Mouse (Mus musculus): Measurements from ENCODE around the gene Ncoa5.

Ncoa5 gene

DNA sequence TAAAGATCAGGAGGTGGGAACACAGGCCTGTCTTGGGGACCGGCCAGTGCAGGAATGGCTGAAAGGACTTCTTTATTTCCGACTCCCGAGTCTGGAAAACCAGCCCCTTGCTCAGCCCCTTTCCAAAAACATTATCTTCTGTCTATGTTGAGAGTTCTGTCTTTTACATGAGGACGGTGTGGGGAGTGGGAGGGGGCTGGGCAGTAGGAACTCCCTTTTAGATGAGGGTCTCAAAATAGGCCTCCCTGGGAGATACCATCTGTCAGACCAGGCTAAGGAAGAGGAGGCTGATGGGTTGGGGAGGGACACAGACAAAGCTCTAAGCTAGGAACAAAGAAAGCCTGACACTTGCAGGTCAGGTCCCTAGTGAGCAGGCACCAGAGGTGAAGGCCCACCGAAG, 14.4 kb upstream of the Ncoa5 start:
- no peak for DNase-seq

DNA sequence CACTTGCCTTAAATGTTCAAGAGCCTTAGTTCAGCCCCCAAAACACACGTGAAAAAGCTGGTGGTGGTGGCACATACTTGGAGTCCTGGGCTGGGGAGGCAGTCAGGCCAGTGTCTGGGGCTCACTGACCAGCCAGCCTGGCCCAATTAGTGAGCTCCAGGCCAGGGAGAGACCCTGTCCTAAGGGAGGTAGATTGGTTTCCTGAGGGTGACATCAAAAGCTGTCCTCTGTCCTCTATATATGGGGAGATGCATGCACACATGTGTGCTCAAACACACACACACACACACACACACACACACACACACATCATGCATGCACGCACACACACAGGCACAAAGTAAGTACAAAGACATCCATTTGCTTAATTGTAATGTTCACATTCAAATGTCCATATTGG, 9.1 kb upstream of the Ncoa5 start:
- no peak for DNase-seq

DNA sequence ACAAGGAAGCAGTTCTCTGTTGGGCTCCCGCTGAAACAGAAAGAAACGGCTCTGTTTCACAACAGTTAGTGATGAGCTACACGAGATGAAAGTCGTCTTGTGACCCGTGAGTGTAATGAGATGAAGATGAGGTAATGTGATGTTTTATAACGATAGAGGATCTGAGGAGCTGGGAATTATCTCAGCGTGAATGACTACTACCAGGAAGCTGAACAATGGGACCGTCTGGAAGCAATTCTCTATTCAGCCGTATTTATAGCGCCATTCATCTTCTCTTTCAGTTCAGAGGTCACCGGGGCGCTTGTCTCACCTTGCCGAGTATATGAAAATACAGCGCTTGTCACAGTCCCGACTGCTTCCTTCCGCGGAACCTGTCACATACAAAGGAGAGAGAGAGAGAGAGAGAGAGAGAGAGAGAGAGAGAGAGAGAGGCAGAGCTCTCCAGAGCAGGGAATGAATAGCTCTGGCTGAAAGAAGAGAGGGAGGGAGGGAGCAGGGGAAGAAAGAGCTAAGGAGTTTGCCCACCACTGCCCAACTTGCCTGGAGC, 8.5 kb upstream of the Ncoa5 start:
- no peak for DNase-seq

DNA sequence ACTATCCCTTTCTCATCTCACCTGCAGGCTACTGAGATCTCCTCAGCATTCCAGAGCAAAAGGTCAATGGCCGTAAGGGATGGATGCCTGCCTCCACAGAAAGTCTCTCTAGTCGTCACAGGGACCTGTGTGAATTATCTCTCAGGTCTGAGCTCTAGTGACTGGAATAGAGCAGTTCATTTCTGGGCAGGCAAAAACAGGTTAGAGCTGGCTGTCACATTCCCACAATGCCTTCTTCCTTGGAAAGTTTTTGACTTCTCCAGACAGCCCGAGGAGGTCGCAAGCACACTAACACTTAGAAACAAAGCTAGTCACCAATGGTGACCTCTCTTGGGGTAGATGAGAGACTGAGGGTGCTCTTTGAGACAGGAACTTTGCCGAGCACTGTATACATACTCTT, 7.5 kb upstream of the Ncoa5 start:
- no peak for DNase-seq

DNA sequence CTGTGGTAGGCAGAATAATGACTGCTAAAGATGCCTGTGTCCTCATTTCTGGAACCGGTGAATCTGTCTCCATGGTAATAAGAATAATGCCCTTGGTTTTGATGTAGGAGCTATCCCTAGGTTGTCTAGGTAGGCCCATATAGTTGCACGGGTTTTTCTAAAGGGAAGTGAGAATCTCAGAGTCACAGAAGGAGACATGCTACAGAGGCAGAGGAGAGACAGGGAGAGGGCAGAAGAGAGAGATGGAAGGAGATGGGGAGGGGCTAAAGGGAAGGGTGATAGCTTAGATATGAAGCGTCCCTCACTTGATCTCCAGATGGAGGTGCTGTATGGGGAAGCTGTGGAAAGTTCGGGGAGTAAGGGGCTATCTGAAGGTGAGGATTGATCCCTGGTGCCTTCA, 2.7 kb upstream of the Ncoa5 start:
- DNase-seq = no peak

DNA sequence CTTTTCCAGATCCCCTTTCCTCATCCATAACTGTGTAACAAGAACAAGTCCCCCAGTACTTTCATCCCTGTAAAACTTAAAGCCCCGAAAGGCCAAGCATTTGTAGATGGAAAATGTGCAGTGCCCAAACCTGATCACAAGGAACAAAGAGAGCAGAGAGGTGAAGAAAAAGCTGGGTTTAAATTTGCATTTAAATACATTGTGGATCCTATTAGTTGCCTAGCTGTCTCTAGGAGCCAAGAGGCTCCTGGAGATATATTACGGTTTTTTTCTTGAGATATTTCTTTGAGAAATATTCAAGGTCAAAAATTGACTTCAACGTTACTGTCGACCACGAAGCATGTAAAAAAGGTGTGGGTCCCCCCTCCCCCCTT, 378 bp upstream of the Ncoa5 start:
- no peak for DNase-seq

DNA sequence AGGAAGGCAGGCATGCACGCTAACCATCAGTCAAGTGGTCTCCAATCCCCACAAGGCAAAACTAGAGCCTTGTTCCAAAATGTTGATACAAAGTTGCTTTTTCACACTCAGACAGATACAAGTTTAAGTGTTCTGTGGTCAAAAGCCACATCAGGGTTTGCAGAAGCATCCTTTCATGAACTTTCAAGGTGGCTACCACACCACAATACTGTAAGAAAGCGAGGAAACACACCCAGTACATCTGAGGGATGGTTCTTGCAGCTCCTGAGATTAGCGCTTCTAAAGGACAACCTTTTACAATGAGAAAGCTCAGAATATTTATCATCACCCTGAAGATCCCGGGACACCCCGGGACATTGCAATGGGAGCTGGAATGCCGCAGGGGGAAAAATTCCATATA, 1.4 kb downstream of the Ncoa5 start:
- DNase-seq = no peak

DNA sequence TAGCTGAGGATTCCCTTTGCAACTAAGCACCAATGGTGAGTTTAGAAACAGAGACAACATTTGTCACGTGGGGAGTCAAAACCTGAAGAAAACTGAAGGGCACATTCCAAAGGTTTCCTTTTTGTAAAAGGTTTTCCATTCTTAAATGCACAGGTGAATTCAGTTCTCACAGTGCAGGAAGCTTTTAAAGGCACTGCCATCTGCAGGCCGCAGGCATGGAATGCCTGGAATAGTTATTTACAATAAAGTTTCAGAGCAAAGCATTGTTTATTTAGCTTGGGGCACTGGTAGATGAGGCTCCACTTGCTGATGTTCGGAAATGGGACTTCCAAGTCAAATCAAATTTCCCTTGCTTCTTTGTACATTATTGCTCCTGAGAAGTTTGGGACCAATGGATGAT, 2.1 kb downstream of the Ncoa5 start:
- DNase-seq = peak; percentile 23

DNA sequence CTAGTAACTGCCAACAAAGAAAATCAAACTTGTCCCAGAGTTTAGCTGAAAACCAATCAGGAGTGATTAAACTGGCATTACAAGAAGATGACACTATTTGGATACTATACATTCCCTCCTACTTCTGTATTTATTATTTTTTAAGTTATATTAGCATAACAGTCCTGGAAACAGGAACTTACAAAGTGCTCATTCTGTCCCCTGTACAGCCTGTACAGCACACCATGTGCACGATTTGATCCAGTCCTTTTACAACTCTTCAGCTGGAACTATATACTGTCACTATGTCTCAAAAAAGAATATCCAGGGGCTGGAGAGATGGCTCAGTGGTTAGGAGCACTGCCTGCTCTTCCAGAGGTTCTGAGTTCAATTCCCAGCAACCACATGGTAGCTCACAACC, 7.5 kb downstream of the Ncoa5 start:
- no peak for DNase-seq

DNA sequence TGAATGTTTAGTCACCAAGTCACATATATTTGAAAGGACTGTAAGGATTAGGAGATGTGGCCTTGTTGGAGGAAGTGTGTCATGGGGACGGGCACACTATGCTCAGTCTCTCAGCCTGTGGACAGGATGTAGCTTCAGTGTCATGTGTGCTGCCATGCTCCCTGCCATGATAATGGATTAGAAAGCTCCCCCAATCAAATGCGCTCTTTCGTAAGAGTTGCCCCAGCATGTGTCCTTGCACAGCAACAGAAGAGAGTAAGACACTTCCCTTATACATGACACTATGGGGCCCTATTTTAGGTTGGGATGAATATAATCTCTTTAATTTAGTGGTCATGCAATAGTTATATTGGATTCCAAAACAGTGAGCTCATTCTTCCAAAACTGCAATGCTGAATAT, 14.2 kb downstream of the Ncoa5 start:
- no peak for DNase-seq

DNA sequence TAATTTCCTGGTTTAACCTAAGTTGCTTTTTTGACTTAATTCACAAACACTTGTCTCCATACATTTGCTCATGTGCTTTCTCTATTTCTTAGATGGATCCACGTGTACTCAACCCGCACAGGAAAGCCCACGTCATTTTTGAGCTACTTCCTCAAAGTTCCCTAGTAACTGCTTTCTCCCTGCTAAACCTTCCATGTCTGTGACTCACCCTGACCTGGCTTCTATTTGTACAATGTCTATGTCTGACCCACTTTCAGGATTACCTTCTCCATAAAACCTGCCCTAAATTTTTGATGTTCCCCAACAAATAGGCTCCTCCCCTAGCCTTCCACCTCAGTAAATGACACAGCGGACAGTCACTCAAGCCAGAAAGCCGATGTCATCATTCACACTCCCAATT, 19.7 kb downstream of the Ncoa5 start:
- no peak for DNase-seq

DNA sequence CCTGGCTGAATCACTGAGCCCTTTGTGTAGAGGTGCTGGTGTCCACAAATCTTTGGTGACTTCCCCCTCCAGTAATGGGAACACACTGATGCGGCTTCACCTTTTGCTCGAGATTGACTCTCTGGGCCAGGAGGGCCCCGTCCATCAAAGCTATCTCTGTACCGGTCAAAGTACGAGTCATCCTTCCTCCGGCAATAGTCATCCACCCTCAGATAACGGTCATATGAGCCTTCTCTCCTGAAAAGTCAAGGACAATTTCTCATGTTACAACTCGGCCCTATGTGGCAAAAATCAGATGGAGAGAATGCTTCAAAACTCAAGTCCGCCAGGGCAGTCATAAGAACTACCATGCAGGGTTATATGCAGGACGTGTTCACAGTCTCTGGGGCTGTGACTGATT, 24.3 kb downstream of the Ncoa5 start:
- no peak for DNase-seq

DNA sequence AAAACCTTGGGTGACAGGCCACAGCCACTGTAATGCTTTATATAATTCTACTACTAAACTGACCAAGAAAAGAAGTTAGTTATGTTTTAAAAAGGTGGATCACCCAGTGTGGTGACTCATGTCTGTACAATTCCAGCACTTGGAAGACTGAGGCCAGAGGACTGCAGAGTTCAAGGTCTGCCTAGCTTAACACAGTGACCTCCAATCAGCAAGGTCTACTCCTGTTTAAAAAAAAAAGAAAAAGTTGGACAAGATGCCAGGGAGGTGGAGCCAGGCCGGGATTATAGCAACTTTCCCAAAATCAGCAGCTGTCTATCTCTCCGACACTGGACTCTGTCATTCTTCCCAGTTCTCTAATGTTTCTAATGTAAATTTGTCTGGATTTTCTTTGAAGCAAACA, 25.1 kb downstream of the Ncoa5 start:
- DNase-seq = no peak

DNA sequence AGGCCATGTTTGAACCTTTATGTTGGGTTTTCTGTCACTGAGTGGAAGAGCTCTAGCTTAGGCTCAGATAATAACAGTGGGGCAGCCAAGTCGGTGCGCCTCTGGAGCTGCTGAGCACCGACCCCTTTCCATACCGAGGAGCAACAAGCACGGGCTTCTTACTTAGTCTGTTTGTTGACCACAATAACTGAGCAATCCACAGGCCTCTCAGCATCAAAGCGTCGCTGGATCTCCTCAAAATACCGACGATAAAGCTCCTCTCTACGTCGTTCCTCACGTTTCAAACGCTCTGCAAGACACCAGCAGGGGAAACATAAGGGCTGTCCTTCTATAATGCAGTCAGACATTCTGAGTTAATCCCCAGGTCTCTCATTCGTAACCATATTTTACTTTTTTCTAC, 25.5 kb downstream of the Ncoa5 start:
- no peak for DNase-seq

DNA sequence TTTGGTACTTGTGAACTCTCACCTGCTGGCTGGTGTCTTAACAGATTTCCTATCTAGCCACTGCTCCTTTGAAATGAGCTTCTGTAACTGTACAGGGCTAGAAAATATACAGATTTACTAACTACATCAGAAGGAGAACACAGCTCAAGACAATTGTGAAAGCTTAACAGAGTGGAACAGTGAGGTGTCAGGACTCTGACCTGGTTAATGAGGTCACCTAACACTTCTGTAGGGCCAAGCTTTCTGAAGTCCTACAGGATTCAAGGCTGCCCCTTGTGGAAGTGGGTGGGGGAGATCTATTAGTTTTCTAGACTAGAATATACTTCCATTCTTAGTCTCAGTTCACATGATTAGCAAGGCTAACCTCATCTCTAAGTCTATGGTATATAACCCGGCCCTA, 26.7 kb downstream of the Ncoa5 start:
- DNase-seq = no peak

DNA sequence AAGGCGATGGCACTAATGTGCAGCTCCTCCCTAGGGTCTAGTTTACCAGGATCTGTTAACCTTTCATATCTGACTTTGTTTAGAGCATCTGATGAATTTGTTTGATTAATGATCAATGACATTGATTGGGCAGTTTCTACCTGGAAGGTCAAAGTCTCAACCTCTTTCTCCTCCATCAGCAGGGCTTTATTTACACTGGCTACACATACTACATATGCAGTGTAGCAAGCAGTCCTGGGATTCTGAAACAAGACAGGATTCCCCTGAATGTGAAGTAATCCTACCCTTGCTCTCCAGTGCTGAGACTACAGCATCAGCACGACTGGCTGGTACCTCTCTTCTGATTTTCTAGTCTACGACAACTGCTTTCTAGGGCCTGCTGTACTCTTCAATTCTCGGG, 27.9 kb downstream of the Ncoa5 start:
- no peak for DNase-seq

DNA sequence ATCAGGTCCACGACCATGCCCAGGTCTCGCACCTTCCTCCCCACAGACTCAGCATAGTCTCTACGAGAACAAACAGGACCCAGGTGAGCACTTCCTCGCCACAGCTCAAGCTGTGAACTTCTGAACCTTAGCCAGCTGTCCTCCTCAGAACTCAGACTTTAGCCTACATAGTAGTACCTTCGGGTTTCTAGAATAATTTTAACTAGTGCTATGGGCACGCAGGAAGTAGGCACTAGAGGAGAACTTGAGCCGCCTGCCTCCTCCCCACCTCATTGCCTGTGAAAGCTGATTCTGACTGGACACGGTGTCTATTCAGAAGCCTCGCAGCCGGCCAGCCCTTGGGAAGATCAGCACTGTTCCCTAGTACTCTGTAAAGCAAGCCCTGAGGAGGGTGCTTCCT, 30.4 kb downstream of the Ncoa5 start:
- no peak for DNase-seq

DNA sequence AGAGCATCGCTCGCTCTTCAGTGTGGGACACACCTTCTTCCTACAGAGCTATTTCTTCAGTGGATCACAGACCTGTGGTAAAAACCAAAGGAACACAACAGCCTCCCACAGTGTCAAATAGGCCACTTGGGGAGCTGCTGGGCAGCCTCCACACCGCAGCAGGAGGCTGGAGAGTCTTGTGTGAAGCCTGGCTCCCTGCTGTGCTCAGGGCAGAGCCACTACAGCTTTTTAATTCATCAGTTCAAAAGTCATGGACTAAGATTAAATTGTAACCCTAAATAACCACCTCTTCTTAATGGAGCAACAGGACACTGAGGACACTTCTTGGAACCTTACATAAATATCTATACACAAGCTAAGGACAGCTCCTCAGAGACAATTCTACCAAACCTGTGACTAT, 31.6 kb downstream of the Ncoa5 start:
- DNase-seq = peak; percentile 26

DNA sequence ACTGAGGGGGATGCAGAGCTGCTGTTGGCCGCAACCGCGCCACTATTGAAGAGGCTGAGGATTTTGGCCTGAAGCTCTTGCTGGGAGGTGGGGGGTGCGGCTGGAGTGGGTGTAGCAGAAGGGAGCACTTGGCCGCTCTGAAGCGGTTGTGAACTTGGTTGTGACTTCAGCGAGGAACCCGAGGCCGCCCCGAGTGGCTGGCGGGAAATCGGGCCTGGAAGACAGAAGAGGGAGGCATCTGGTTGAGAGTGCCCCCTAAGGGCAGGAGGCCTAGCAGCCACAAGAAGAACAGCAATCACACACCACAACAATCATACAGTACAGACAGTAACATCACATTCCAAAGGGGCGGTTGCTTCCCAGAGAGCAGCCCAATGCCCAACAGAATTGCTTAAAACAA, 32.7 kb downstream of the Ncoa5 start:
- DNase-seq = no peak

DNA sequence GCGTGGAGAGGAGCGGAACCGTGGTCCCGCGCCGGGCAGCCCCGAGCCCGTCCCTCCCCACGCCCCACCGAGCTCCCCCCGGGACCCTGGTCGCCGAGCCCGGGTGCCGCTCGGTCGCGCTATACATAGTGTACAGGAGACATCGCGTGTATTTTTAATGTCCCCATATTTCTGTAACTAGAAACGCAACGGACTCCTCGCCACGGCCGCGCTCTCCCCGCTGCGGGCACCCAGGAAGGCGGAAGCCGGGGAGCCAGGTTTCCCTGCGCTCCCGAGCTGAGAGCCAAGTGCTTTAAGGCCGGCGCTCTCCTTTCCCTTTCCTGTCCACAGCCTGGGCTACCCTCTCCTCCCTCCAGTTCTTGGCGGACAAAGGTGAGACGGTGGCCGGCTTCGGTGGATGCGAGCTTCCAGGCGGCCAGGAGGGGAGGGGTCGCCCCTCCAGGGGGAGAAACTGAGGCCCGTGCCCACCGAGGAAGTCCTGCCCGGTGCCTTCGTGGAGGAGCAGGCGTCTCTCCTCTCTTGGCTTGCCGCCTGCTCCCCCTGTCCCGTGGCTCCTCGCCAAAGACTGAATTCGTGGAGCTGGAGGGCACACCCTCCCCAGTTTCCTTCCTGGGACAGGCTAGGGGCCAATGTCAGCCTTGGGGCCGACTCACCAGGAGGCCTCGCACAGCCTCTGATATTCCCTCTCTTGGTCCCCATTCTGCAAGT, 36.8 kb downstream of the Ncoa5 start:
- peak; percentile 49 for DNase-seq

DNA sequence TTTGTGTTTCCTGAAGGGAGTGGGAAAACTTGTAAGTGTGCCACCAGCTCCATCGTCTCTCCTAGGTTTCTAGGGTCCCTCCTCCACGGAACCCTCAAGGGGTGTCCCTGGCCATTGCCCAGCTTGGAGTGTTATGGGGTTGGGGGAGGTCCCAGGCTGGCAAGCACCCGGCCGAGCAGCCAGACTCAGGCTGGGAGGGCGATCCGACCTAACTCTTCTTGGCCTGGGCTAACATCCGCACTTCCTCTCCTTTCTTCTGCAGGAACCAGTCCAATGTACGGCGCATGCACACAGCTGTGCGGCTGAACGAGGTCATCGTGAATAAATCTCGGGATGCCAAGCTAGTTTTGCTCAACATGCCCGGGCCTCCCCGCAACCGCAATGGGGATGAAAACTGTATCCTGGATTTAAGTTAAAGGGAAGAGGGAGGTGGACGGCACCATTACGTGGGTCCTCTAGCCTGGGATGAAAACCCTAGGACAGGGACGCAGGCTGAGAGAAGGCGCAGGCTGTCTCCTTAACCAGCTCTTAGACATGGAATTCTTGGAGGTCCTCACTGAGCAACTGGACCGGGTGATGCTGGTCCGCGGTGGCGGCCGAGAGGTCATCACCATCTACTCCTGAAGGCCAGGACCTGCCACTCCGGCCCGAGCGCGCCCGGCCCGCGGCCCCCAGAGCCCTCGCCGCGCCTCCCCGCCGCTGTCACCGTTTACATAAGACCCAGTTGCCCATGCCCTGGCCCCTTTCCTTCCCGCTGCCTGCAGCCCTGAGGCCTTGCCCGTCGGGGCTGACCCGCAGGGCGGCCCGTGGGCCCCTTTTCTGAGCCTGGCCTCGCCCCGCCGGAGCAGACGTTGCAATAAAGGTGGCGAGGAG, 37.6 kb downstream of the Ncoa5 start:
- DNase-seq = peak; percentile 24

DNA sequence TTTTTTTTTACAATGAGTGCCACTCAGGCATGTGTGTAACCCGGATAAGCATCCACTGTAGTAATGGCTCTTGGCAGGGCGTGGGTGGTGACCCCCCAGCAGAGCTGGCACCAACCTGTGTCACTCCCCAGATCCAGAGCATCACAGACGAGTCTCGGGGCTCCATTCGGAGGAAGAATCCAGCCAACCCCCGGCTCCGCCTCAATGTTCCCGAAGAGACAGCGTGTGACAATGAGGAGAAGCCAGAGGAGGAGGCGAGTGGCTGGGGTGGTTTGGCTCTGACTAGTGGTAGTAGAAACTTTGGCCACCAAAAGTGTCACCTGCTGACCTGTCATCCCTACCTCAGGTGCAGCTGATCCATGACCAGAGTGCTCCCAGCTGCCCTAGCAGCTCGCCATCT, 38.7 kb downstream of the Ncoa5 start:
- no peak for DNase-seq

DNA sequence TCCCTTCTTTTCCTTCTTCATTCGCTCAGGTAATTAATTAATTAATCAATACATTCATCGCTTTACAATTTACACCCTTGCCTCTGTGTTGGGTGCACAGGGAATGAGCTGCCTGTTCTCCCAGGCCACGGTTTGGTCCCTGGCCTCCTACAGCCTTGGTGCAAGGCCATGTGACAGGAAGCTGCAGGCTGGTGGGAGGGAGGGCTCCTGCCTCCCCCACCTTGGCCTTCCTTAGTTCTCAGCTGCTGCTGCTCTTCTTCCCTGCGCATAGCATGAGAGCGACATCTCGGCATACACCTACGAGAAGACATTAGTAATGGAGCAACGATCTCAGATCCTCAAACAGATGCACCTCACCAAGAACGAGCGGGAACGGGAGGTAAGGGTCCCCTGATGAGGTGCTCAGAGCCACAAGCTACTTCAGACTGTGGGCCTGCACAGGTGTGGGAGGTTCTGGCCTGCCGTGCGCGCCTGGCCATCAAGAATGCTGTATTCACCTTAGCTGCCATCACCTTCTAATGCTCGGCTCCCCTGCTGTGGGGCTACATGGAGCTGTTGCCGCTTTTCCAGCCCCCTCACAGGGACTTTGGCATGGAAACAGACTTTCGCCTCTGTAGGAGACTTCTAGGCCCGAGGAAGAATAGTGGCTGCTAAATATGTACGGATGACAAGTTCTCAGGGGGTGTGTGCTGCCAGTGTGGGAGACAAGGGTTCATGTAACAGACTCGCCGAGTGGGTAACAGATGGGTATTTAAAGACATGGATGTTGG, 39.8 kb downstream of the Ncoa5 start:
- no peak for DNase-seq

DNA sequence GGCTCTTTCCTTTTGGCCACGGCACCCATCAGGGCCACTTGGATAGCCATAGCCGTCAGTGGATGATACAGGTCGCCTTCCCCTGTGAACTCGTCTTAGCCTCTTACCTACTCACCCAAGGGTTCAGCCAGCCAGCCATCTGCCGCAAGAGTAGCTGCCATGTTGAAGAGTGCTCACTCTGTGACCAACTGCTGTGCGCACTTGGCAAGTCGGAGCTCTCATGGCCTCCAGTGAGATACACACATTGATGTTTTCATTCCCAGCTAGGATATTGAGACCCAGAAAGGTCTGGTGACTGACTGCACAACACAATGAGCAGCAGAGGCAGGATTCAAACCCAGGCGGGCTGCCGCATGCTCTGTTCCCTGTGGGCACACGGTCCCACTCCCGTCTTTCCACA, 40.5 kb downstream of the Ncoa5 start:
- no peak for DNase-seq

Measured in kidney, postnatal 14 days (tissue).